Mouse (Mus musculus) G1E (cell line): ENCODE measurements around the gene 9230112D13Rik.

Experiments
- CTCF ChIP-seq: IDR thresholded peaks from 2 replicates; pipeline ENCODE4 v1.5.1; 2012; ENCODE audit warnings: low read depth, low read length, inconsistent platforms, mixed read lengths
- GATA1 ChIP-seq: IDR thresholded peaks from 2 replicates; pipeline ENCODE4 v1.6.1; 2012; ENCODE audit warnings: borderline replicate concordance, low read length, inconsistent platforms, mixed read lengths

DNA sequence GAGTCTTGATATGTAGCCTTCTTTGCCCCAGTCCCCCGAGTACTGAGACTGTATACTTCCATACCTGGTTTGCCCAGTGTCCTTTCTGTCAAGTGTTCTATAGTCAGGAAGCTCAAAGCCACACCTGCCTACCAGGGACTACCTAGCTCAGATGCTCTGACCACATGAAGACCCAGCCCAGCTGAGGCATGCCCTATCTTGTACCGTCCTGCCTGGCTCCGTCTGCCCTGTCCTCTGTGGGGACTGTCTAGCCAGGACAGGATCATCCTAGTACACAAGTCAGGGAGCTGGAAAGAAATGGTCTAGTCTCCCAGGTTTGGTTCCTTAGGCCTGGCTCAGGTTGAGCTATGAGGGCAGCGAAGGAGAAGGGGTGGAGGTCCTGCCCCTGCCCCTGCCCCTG is 46.0 kb upstream of the 9230112D13Rik start:
- no peak for TF ChIP-seq CTCF
- TF ChIP-seq GATA1, result no peak
